Mouse (Mus musculus) cerebral cortex, adult 2 months (tissue): Measurements from ENCODE around the gene Ccdc102a.

Experiments
- WGBS: fragments of 180-500 bp; shearing (Covaris S2); methylation state at CpG from one replicate; pipeline ENCODE4 v1.1.7; 2018; 5-methylcytosine and 5-hydroxymethylcytosine counted together

Ccdc102a gene

DNA sequence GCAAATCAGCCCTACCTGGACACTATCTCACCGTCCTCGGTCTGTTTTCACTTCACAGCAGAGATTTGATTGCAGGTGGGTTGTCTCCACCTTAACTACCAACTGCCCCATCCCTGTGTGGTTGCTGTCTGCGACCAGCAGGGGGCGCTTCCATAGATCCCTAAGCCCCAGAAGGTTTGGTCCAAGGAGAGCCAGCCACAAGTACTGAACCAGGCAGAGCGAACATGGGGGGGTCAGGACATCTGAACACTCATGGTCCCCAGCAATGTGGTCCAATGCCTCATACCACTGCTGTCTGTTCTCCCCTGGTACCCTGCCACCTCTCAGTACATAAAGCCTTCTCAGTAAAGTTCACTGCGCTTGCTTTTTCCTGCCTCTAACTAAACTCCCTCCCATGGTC, 43.5 kb downstream of the Ccdc102a start:
- 8% methylated on average over 6 of the region's 6 CpGs for WGBS

GRCm38 (mm10) chr8:94872576-94872975, 45.3 kb downstream of the Ccdc102a start:
- WGBS = 93% methylated on average over 2 of the region's 2 CpGs

- 78% methylated on average over 3 of the region's 3 CpGs for WGBS
These were observed 45.7 kb downstream of the Ccdc102a start for GRCm38 (mm10) chr8:94872156-94872555.

- 9% methylated on average over 7 of the region's 7 CpGs for WGBS
These were observed 46.6 kb downstream of the Ccdc102a start for GRCm38 (mm10) chr8:94871108-94871894.

GRCm38 (mm10) chr8:94870474-94871107, 47.3 kb downstream of the Ccdc102a start:
- 2% methylated on average over 22 of the region's 22 CpGs for WGBS

DNA sequence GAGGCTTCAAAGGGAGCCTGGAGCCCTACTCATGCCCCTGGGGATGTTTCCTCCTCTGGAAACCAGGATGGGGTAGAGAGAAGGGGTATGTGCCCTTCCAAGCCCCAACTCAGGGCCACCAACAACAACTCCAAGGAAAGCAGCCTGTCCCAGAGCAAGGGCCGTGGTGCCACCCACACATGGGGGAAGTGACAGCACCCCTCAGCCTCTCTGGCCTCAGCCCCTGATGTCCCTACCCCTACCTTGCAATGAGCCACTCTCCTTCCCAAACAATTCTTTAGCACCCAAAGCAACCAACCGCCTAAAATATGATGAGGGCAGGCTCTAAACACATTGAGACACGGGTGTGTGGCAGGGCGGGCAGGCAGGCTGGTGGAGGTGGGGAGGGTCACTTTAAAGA, 47.9 kb downstream of the Ccdc102a start:
- 15% methylated on average over 4 of the region's 4 CpGs for WGBS

- 64% methylated on average over 7 of the region's 7 CpGs for WGBS
These were observed 48.8 kb downstream of the Ccdc102a start for GRCm38 (mm10) chr8:94869146-94869545.

DNA sequence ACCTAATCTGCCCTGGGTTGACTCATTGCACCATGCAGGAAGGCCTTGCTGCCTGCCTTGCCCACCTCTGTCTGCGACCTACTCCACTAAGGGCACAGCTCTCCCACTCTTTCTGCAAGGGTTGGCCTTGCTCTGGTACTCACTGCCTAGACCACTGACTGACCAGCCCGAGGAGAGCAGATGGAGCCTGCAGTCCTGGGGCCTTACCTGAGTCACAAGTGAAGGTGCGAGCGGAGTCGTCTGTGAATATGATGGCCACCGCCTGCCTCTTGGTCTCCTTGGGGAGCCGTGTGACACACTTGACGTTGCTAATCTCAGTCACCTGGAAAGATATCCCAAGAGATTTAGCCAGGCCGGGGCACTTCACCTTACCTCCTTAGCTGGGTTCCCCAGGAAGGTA, 51.0 kb downstream of the Ccdc102a start:
- WGBS = 89% methylated on average over 9 of the region's 9 CpGs

- 63% methylated on average over 10 of the region's 10 CpGs for WGBS
These were observed 52.6 kb downstream of the Ccdc102a start for GRCm38 (mm10) chr8:94865292-94865691.

DNA sequence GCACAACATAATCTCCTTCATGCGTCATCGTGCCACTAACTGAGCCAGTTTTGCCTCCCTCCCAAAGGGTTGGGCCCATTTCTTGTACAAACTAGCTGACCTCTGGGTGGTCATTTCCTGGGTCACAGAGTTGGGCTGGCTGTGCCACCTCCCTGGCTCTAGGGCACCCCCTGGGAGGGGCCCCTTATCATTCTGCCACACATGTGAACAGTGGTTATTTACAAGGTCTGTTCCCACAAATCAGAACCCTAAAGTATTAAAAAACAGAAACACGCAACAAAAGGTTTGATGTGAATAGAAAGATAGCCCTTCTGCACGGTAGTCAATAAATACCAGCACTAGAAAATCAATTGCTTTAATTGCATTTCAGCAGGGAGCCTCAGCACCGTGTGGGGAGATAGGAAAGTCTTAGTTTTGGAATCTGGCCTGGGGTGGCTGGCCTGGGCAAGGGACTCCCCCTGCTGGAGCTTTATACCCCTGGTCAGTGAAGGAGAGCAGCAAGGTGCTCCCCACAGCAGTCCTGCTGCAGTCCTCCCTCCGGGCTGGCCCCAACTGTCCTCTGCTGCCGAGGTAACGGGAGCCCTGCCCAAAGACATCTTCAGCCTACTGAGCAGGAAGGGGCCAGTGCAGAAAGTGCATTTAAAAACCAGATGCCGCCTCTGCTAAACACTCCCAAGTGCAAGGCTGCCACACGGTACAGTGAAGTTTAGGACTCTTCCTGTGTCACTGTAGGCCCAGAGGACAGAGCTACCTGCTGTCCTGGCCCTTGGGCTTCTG, 53.8 kb downstream of the Ccdc102a start:
- WGBS = 53% methylated on average over 10 of the region's 10 CpGs

GRCm38 (mm10) chr8:94862487-94863220, 55.2 kb downstream of the Ccdc102a start:
- WGBS = 60% methylated on average over 12 of the region's 12 CpGs

DNA sequence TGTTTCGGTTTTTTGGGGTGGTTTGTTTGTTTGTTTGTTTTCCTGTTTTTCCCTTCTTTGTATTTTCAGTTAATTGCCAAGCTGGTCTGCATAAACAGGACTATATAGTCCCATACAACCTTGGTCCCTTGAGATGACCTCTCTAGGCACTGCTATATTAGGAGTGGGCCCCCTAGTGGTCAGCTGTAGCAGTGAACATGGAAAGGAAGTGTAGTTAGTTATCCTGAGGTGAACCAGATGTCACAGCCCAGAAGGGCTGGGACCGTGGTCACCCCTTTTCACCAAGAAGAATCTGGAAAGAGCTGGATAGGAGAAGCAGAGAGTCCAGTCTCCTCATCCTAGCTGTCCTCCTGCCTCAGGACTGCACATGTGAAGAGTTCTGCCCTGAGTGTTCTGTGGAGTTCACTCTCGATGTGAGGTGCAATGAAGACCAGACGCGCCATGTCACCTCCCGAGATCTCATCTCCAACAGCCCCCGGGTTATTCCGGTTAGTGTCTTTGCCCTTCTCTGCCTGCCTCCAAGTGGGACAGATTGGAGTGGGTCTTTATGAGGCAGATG, 56.5 kb downstream of the Ccdc102a start:
- WGBS = 72% methylated on average over 8 of the region's 8 CpGs

DNA sequence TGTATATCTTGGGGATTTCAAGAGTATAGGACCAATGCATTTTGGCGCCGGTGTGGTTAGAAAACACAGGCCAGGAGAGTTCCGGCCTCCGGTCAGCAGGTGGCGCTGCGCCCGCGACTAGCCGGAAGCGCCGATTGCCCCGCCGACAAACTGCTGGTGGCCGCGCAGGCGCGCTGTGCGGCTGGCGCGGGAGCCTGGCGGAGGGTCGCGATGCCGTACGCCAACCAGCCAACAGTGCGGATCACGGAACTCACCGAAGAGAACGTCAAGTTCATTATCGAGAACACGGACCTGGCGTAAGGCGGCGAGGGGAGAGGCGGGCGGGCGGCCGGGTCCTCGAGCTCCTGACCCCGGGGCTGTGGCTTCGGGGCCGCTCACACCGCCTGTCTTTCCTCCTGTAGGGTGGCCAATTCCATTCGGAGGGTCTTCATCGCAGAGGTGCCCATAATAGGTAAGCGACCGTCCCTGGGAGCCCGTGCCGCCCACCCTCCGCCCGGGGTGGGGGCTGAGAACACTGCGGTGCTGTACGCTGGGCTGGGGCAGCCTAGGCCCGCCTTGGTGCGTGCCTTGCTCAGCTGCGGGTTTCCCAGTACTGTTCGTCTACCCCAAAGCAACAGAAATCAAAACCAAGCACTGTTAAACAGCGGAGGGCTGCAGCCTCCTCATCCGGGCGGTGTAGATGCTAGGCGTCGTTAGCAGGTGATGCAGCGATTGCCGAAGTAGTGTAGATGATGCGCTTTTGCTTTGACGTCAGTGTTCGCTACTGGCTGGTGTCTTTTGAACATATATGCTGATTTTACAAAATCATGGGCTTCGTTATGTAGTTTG, 60.3 kb downstream of the Ccdc102a start, which contains the start of gene Polr2c:
TSS of gene Polr2c (plus strand) at position 105 of the 828 bp plus-strand sequence.
- WGBS = under 1% methylated on average over 68 of the region's 68 CpGs

GRCm38 (mm10) chr8:94857011-94857345, 60.9 kb downstream of the Ccdc102a start:
- 19% methylated on average over 5 of the region's 5 CpGs for WGBS

DNA sequence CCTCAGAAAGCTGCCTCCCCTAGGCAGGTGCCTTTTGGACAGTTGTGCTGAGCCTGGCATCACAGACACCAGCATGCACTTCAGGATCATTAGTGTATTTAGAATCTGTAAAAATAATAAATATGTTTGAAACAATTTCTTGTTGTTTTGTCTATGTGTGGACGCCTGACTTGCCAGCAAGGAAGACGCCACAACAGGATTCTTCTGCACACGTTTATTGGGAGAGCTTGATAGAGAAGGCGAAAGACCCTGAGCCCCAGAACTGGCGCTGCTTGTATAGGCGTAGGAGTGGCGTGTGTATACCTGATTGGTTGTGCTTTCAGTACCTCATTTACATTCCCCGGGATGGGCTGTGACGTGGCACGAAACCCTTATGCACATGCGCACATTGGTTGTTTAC, 63.1 kb downstream of the Ccdc102a start:
- WGBS = 90% methylated on average over 11 of the region's 11 CpGs
